Mouse (Mus musculus) bone marrow, adult 2 months (tissue): ENCODE data around the gene Gm49403. TPM values are rescaled to one million over a fixed set of nuclear protein-coding genes. Genes with fewer than 3 reads are reported as not detected.

Source experiments
- H3K27ac ChIP-seq: fragments of 200-500 bp; 2 replicates; pipeline ENCODE4 v1.5.1; 2012; ENCODE audit warnings: low read depth, mild to moderate bottlenecking, control low read depth, inconsistent platforms, low read length; ENCODE audit not compliant: control insufficient read depth, poor library complexity, insufficient read depth
- H3K4me1 ChIP-seq: fragments of 200-500 bp; 2 replicates; pipeline ENCODE4 v1.6.1; 2011; ENCODE audit warnings: low read length; ENCODE audit not compliant: control insufficient read depth, insufficient read depth
- H3K4me3 ChIP-seq: fragments of 200-500 bp; replicated peaks from 2 replicates; pipeline ENCODE3; 2011; ENCODE audit warnings: mild to moderate bottlenecking, low read depth, low read length, control low read depth; ENCODE audit not compliant: control insufficient read depth
- CTCF ChIP-seq: fragments of 200-500 bp; IDR thresholded peaks from 2 replicates; pipeline ENCODE4 v1.5.1; 2011; ENCODE audit warnings: low read length, control low read depth; ENCODE audit not compliant: control insufficient read depth, insufficient read depth
- POLR2A ChIP-seq: fragments of 200-500 bp; IDR thresholded peaks from 2 replicates; pipeline ENCODE4 v1.6.1; 2011; ENCODE audit warnings: low read depth, mild to moderate bottlenecking, control low read depth, low read length, borderline replicate concordance; ENCODE audit not compliant: control insufficient read depth
- WGBS: fragments of 180-500 bp; shearing (Covaris S2); methylation state at CpG from one replicate; pipeline ENCODE4 v1.1.7; 2018; 5-methylcytosine and 5-hydroxymethylcytosine counted together
- polyA plus RNA-seq: library from polyadenylated mRNA; stranded (reverse); fragments of >200 nt; gene quantifications from 2 replicates; pipeline ENCODE4 v1.2.4, GENCODE M21; 2011; ENCODE audit warnings: low replicate concordance; ENCODE audit not compliant: missing spikeins, insufficient read depth, insufficient read length

Gene Gm49403
- polyA plus RNA-seq, 1 experiment: not detected

DNA sequence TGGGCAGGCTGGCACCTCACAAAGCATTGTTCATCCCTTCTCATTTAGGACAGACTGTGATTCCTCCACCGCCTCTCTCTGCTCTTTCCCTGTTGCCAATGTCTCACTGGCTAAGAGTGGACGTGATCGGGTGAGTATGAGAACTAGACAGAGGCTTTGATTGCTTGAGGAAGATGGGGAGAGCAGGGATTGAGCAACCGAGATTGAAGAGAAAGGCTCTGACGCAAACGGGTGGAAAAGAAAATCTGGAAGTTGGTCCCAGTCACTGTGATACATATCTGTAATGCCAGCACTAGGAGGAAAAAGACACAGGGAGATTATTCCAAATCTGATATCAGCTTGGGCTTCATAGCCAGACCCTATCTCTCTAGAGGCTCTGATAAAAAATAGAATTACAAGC lies 40.8 kb upstream of the Gm49403 start:
- TF ChIP-seq POLR2A (no peak), CTCF (no peak)
- Histone ChIP-seq H3K4me3 (no peak overlapping the region), H3K4me1 (no peaks in the 10 kb centered on the region; the same call in 1 of the 2 replicates), H3K27ac (no peak overlapping the region)
- 53% methylated on average over 6 of the region's 6 CpGs for WGBS

DNA sequence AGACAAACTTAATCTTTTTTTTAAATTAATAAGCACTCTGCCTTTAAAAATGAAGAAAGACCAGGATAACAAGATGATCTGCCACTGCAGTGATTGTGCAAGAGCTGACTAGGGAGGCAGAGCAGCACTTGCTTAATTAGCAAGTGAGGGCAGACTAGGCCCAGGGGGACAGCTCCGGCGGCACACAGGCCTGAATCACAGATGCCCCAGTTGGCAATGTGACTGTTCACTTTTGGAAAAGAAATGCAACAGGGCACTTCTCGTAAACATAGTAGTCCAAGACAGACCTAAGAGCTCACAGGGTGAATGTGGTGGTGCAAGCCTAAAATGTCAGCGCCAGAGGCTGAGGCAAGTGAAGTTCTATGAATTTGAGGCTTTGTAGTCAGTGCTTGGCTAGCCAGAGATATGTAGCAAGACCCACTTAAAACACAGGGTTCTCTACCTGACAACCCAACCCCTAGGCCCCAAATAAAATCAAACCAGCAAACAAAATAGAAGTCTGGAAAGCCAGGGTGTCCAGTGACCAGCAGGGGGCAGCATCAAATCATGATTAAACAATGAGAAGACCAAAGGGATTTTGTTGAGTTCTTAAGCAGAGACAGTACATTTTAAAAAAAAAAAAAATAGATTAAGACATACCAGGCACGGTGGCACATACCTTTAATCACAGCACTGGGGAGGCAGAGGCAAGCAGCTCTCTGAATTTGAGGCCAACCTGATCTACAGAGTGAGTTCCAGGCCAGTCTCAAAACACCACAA lies 39.2 kb upstream of the Gm49403 start:
- Histone ChIP-seq H3K27ac (no peak overlapping the region), H3K4me3 (no peak overlapping the region), H3K4me1 (no peaks in the 10 kb centered on the region; the same call in 1 of the 2 replicates)
- TF ChIP-seq POLR2A (no peak), CTCF (peak; percentile 39)
- 56% methylated on average over 5 of the region's 5 CpGs for WGBS

DNA sequence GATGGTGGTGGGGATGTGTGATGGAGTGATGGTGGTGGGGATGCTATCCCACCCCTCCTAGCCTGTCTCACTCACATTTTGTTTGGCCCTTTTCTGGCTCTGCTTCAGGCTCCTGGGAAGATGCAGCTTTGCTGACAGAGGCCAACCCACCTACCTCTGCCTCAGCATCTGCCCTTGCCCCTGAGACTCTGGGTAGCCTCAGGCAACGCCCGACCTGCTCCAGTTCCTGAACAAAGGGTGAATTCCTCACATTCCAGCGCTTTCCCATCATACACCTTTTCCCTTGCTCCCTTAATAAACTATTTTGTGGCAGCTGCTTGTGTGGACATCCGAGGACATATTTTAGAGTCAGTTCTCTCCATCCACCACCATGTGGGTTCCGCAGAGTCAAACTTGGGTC lies 35.4 kb upstream of the Gm49403 start:
- H3K4me1 ChIP-seq: no peaks in the 10 kb centered on the region
- no peak for TF ChIP-seq CTCF
- TF ChIP-seq POLR2A: no peak
- no peak overlapping the region for H3K4me3 ChIP-seq
- H3K27ac ChIP-seq: no peak overlapping the region
- WGBS: 86% methylated on average over 5 of the region's 5 CpGs

DNA sequence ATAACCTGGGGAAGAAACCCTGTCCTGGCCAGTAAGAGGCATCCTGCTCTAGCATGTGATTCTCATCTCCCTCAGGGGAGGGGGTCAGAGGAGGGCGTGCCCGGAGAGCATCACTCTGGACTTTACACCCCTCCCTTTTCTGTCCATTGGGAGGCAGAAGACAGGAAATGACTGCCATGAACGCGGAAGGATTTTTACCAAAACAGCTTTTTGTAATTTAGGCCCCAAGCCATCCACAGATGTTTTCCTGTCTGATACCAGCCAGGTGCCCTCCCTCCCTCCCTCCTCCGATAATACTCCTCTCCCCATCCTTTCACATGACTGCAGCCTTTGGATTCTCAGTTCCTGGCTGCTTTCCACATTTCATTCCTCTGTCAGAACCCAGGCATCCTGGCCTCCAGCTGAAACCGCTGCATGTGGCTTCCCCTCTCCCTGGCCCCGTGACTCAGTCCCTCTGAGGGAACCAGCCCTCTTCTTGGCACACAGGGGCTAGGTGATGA lies 33.3 kb upstream of the Gm49403 start, which contains the start of gene Lrrn4cl:
Gene Lrrn4cl, plus strand, starts transcription at position 367 of the 500 bp plus-strand sequence.
- no peak within 1 kb of the TSS for H3K27ac ChIP-seq
- 59% methylated on average over 7 of the region's 7 CpGs for WGBS
- H3K4me3 ChIP-seq: no peak within 1 kb of the TSS
- H3K4me1 ChIP-seq: no peaks in the 10 kb centered on the region
- TF ChIP-seq POLR2A (no peak), CTCF (no peak)

DNA sequence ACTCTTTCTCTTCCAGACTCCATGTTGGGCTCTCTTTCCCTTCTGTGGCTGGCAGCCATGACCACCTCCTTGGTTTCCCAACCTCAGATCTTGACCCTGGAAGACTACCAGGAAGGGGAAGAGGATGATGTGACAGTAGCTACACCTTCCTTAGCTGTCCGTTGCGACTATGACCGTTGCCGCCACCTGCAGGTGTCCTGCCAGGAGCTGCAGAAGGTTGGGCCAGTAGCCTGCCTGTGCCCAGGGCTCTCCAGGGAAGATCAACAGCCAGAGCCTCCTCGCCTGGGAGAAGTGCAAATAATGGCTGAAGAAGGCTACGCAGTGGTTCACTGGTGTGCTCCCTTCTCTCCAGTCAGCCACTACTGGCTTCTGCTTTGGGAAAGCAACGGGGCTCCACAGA lies 32.1 kb upstream of the Gm49403 start:
- TF ChIP-seq CTCF (no peak), POLR2A (no peak)
- 69% methylated on average over 7 of the region's 7 CpGs for WGBS

DNA sequence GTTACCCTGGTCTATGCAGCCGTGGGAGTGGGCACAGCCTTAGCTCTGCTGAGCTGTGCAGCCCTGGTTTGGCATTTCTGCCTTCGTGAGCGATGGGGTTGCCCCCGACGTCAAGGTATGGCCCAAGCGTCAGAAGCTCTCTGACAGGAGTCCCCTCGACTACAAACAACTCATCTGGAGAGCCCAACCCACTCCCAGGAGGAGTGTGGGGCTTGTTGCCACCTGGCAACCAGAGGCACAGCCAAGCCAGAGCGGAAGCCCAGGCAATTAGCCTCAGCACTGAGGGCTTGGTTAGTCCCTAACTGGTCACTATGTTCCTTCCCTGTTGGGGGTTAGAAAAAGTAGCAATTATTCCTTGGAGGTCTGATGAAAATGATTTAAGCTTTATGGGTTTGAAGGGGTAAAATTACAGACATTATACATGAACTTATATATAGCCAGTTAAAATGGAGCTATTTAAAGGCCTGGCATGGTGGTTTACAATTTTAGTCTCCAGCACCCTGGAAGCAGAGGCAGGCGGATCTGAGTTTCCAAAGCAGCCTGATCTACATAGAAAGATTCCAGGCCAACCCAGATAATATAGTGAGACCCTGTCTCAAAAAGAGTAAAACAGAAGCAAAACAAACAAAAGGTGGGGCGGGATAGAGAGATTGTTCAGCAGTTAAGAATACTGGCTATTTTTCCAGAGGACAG lies 31.3 kb upstream of the Gm49403 start:
- TF ChIP-seq CTCF: no peak
- no peak for TF ChIP-seq POLR2A
- Histone ChIP-seq H3K27ac (no peak overlapping the region), H3K4me1 (no peaks in the 10 kb centered on the region), H3K4me3 (no peak overlapping the region)
- WGBS: 74% methylated on average over 10 of the region's 10 CpGs

More for the DNA sequence above, 32.1 kb upstream of the Gm49403 start:
- Histone ChIP-seq H3K27ac (no peak overlapping the region), H3K4me3 (no peak overlapping the region), H3K4me1 (no peaks in the 10 kb centered on the region)

DNA sequence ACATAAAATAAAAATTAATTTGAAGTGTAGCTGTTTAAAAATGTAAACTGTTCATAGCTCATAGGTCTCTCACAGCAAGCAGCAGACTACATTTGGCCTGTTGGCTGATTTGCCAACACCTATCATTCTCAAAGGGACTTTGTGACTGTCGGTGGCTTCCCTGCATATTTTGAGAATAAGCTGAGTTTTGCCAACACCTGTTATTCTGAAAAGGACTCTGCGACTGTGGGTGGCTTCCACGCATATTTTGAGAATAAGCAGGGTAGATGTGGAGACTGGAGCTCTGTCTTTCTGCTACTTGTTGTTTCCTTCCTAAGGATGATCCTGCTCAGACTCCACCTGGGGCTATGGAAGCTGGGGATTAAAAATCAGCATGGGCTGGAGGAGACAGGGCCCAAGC lies 30.6 kb upstream of the Gm49403 start:
- no peak overlapping the region for H3K4me3 ChIP-seq
- WGBS: 81% methylated on average over 3 of the region's 3 CpGs
- no peaks in the 10 kb centered on the region for H3K4me1 ChIP-seq
- H3K27ac ChIP-seq: no peak overlapping the region
- no peak for TF ChIP-seq POLR2A
- no peak for TF ChIP-seq CTCF

- Histone ChIP-seq H3K27ac (no peak overlapping the region), H3K4me3 (no peak overlapping the region), H3K4me1 (no peaks in the 10 kb centered on the region)
- TF ChIP-seq POLR2A (no peak), CTCF (peak; percentile 75)
- 26% methylated on average over 4 of the region's 4 CpGs for WGBS
These were observed 26.0 kb upstream of the Gm49403 start for GRCm38 (mm10) chr19:8857689-8858088.

- no peak overlapping the region for H3K27ac ChIP-seq
- WGBS: 30% methylated on average over 1 of the region's 1 CpGs
- no peaks in the 10 kb centered on the region for H3K4me1 ChIP-seq
- peak; percentile 33; the same call in 1 of the 2 replicates for TF ChIP-seq CTCF
- no peak for TF ChIP-seq POLR2A
- no peak overlapping the region for H3K4me3 ChIP-seq
These were observed 24.7 kb upstream of the Gm49403 start for GRCm38 (mm10) chr19:8859018-8859417.
